In genomic region chr5:116476006-116476405, GRCm38 (mm10) we compare ENCODE assay signal across 8 mouse cellular contexts. TPM values are rescaled to one million over a fixed set of nuclear protein-coding genes. Genes with fewer than 3 reads are reported as not detected.
DNase-seq lines count a peak whose midpoint lies in the region; ATAC-seq and TF ChIP-seq lines count a peak whose summit lies in the region.

No protein-coding gene starts in this region.

- H3K9me3 ChIP-seq in neural tube, embryonic 15.5 days (replicated peaks), result no peaks in the 10 kb centered on the region
- H3K9me3 ChIP-seq in hindbrain, postnatal 0 days (ENCODE audit: low read length), result no peaks in the 10 kb centered on the region

- DNase-seq in cerebellum, postnatal 36 days, result peak; percentile 56 to 57
- DNase-seq in cerebellum, adult 9-10 months, result no peak
- DNase-seq in neural tube, embryonic 10.5 days (ENCODE audit: extremely low spot score, low spot score), result peak; percentile 58
- DNase-seq in hindbrain, postnatal 0 days (ENCODE audit: low spot score), result peak; percentile 77
- DNase-seq in naive thymus-derived CD4-positive, alpha-beta T cell, adult 2 months (ENCODE audit: low read depth), result peak; percentile 45
- no peak for DNase-seq in yolk sac, embryonic 10.5 days (ENCODE audit: low spot score)

- WGBS in neural tube, embryonic 15.5 days, result 13% methylated on average over 15 of the region's 15 CpGs
- 17% methylated on average over 15 of the region's 15 CpGs for WGBS in hindbrain, postnatal 0 days

- 0 out of 2 replicates have a peak, but pooled peaks cover 10% of the 10 kb centered on the region for H3K36me3 ChIP-seq in neural tube, embryonic 15.5 days
- H3K36me3 ChIP-seq in hindbrain, postnatal 0 days (ENCODE audit: insufficient read depth, low read length), result no peaks in the 10 kb centered on the region

- H3K27ac ChIP-seq in neural tube, embryonic 15.5 days (replicated peaks), result no peak overlapping the region
- no peak overlapping the region for H3K27ac ChIP-seq in cortical plate, adult 2 months (ENCODE audit: insufficient read depth, low read length)
- H3K27ac ChIP-seq in hindbrain, postnatal 0 days, result no peak overlapping the region

- no peak for TF ChIP-seq POLR2A in cortical plate, adult 2 months (IDR thresholded peaks at IDR 0.05; ENCODE audit: extremely low read depth, insufficient read depth, low read length)

- no peak for ATAC-seq in neural tube, embryonic 15.5 days (ENCODE audit: low FRiP score)
- ATAC-seq in hindbrain, postnatal 0 days, result 0 out of 2 replicates have a peak, but pooled peaks have one; percentile 21

- no peaks in the 10 kb centered on the region; the same call in 1 of the 2 replicates for H3K27me3 ChIP-seq in neural tube, embryonic 15.5 days (replicated peaks)
- H3K27me3 ChIP-seq in hindbrain, postnatal 0 days (ENCODE audit: insufficient read depth, low read length), result no peaks in the 10 kb centered on the region

- H3K9ac ChIP-seq in neural tube, embryonic 15.5 days (replicated peaks), result no peak overlapping the region
- H3K9ac ChIP-seq in hindbrain, postnatal 0 days (replicated peaks; ENCODE audit: low read length), result no peak overlapping the region

- TF ChIP-seq CTCF in cortical plate, adult 2 months (IDR thresholded peaks at IDR 0.05; ENCODE audit: extremely low read depth, insufficient read depth, low read length), result peak; percentile 53
- TF ChIP-seq CTCF in hindbrain, postnatal 0 days (IDR thresholded peaks at IDR 0.05; ENCODE audit: low read depth), result peak; percentile 83

- no peak overlapping the region for H3K4me3 ChIP-seq in neural tube, embryonic 15.5 days (replicated peaks)
- no peak overlapping the region for H3K4me3 ChIP-seq in cortical plate, adult 2 months (ENCODE audit: insufficient read depth, low read length)
- H3K4me3 ChIP-seq in hindbrain, postnatal 0 days (ENCODE audit: low read length), result no peak overlapping the region

- H3K4me1 ChIP-seq in neural tube, embryonic 15.5 days, result peaks cover 12% of the 10 kb centered on the region; the same call in 1 of the 2 replicates
- H3K4me1 ChIP-seq in cortical plate, adult 2 months (ENCODE audit: control insufficient read depth, insufficient read depth, low read length), result no peaks in the 10 kb centered on the region
- H3K4me1 ChIP-seq in hindbrain, postnatal 0 days (ENCODE audit: insufficient read depth, low read length), result no peaks in the 10 kb centered on the region

- H3K4me2 ChIP-seq in neural tube, embryonic 15.5 days, result no peak overlapping the region
- H3K4me2 ChIP-seq in hindbrain, postnatal 0 days (ENCODE audit: low read depth, low read length), result no peak overlapping the region

RNA-seq across cellular contexts. Expression of gene Hspb8, which starts 53.3 kb away (rescaled TPM):
- 8.9 and 11.9 TPM in 2 replicates for polyA plus RNA-seq in neural tube, embryonic 15.5 days (2015; fragmentation: Nextera tagmentation; extraction: Ambion mirVana)
- 17.4 and 18.6 TPM in 2 replicates for polyA plus RNA-seq in cortical plate, adult 2 months (2012; rRNA removed)
- total RNA-seq in hindbrain, postnatal 0 days (2014; rRNA removed), result 13.2 and 17.9 TPM in 2 replicates
- 10.0 and 11.2 TPM in 2 replicates for polyA plus RNA-seq in hindbrain, postnatal 0 days (2015; fragmentation: Nextera tagmentation; extraction: Ambion mirVana)

Comparison
In these comparisons a context has a peak if more than half of its experiments do, and no peak if none do; other contexts are left out.
1. DNase-seq: peak in cerebellum, postnatal 36 days (2 of 2), neural tube, embryonic 10.5 days (single experiment), hindbrain, postnatal 0 days (single experiment) and naive thymus-derived CD4-positive, alpha-beta T cell, adult 2 months (single experiment); none in cerebellum, adult 9-10 months (single experiment) and yolk sac, embryonic 10.5 days (single experiment).